Mouse (Mus musculus): ENCODE results near the gene Gm364.

Gene Gm364

DNA sequence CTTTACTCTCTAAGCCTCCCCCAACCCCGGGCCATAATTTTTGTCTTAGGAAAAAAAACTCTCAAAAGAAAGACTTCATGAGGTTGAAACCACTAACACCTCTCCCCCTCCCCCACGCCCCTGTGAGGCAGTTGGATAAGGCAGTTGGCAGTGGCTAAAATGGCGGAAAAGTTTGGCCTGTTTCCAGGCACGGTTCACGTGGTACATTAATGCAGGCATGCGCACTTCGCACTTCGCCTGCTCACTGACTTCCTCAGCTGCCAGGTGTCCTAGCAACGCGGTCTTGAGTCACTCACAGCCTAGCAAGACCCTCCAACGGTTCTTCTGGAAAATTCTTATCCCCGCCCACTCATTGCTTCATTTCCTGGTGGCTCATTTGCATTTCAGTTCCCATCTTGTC is at the start of gene Gm364:
TSS of gene Gm364 (plus strand) at position 386 of the 400 bp plus-strand sequence.
- no peak for DNase-seq (ENCODE audit: low spot score in 2 of 2)

DNA sequence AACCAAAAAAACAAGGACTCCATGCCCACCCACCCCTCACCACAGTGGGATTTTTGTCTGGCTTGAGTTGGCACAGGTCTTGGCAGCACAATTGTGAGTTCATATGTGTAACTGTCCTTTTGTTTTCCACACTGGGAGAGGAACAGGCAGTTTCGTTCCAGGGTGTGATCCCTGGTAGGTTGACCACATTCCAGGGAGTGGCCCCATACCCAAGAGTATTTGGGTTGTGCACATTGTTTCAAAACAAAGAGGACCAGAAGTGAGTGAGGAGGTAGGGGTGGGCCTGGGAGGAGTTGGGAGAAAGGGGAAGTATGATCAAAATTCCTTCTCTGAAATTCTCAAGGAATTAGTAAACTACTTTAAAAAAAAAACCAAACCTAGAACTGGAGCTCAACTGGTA is 49.6 kb upstream of the Gm364 start:
- DNase-seq (ENCODE audit: low spot score in 2 of 2) = no peak

DNA sequence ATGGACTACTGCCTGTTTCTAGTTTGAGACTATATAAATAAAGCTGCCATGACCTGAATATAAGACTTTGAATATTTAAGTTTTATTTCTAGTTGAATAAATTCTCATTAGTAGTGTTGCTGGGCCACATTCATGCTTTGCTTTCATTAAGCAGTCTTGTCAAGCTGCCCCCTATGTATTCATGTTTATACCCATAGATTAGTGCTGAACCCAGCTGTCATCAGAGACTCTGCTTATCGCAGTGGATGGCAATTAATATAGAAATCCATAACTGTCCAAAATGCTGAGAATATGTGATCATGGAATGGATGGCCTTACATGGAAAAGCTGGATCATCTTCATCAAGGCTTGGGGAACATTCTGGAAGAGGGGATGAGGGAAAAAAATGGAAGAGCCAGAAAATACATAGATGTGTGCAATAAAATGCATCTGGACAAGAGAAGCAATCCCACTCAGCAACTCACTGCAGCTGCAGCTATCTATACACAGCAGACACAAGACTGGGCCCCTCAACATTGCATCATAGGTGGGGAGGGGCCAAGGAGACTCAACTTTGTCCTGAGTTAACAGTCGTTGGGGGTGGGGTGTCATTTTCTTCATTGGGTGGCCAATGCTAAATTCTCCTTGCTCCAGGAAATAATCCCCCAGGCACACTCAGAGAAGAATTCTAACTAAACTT is 43.9 kb upstream of the Gm364 start:
- no peak for DNase-seq (ENCODE audit: low spot score in 2 of 2)

DNA sequence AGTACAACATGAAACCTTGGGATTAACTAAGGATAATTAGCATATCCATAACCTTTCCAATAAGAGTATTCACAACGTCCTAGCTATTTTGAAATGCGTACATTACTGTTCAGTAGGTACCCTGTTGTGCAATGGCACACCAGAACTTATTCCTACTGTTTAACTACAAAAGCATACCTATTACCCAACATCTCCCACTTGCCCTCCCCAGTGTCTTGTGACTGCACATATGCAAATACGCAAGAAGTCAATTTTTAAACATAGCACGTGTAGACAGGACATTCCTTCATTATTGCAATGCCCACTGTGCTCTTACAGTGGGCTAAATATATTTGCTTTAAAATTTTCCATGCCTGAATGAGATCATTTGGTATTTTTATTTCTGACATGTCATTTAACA is 36.0 kb upstream of the Gm364 start:
- no peak for DNase-seq (ENCODE audit: low spot score in 2 of 2)

DNA sequence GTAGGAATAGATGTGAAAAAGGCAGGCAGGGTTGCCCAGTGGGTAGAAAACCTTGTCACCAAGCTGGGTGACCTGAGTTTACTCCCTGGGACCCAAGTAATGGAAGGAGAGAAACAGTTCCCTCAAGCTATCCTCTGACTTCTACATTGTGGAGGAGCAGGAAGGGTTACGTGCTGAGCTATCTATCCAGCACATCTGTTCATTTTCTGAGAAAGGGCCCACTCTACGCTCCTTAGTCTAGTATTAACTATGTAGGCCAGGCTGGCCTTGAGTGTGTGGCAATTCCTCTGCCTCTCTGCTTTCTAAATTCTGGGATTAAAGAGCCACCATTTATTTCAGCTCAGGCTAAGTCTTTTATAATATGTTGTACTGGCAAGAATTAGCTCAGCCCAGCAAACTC is 35.4 kb upstream of the Gm364 start:
- DNase-seq (ENCODE audit: low spot score in 2 of 2) = no peak

DNA sequence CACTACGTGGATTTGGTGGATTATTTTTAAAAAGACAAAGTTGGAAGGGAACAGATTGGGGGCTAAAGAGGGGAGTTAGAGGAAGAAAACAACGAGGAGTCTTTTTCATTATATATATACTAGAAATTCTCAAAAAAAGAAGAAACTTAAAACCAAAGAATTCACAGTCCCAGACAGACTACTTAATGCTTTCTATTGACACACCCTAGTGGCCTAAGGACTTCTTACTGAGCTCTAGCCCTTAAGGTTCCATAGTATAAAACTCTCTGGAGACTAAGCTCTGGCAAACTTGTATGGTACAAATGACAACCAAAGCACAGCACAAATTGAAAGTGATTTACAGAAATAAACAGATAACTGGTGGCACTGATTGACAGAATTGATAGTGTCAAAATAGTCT is 34.9 kb upstream of the Gm364 start:
- DNase-seq (ENCODE audit: low spot score in 2 of 2) = no peak

DNA sequence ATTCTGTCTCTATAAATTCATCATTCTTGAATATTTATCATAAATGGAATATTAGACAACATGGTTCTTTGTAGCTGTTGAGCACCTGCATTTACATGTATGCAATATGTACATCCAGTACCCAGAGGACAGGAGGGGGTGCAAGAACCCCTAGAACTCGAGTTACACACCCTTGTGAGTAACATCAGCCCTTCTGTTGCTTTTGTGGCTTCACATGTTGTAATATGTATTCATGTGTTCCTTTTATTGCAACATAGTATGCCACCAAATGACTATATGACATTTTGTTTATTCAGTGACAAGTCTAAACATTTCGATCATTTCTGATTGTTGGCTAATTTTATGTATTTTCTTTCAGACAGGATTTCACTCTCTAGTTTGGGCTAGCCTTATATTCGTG is 31.9 kb upstream of the Gm364 start:
- no peak for DNase-seq (ENCODE audit: low spot score in 2 of 2)

DNA sequence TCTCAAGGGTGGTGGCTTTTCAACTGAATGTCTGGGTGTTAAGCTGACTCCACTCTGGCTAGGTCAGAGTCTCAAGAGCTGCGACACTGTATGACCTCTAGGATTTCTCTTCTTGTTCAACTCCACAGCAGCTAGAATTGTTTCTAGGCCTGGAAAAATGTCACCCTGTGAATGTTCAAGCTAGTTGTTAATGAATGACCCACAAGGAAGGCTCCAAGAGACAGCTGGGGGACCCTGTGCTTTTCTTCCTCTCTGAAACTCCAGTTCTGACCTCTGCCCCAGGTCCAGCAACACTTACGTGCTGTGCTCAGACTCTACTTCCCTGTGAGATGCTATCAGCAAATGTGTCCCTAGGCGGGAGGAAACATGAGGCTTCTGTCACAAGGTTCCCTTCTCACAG is 30.4 kb upstream of the Gm364 start:
- no peak for DNase-seq (ENCODE audit: low spot score in 2 of 2)

DNA sequence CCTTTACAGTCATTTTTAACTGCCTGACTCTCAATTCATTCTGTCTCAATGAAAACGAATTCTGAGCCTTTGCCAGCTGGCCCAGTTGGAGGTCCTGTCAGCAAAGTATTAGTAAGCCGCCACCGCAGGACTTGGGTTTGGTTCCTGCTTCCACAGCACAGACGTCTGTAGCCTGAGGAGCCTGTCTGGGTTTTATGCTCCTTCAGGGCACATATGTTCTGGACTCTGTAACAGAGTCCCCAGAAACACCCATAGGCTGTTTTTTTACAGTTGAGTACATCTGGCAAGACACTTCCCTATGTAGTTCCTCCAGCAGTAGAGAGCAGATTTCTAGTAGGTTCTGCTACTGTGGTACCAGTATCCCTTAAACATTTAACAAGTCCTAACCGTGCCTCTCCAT is 28.0 kb upstream of the Gm364 start:
- no peak for DNase-seq (ENCODE audit: low spot score in 2 of 2)

DNA sequence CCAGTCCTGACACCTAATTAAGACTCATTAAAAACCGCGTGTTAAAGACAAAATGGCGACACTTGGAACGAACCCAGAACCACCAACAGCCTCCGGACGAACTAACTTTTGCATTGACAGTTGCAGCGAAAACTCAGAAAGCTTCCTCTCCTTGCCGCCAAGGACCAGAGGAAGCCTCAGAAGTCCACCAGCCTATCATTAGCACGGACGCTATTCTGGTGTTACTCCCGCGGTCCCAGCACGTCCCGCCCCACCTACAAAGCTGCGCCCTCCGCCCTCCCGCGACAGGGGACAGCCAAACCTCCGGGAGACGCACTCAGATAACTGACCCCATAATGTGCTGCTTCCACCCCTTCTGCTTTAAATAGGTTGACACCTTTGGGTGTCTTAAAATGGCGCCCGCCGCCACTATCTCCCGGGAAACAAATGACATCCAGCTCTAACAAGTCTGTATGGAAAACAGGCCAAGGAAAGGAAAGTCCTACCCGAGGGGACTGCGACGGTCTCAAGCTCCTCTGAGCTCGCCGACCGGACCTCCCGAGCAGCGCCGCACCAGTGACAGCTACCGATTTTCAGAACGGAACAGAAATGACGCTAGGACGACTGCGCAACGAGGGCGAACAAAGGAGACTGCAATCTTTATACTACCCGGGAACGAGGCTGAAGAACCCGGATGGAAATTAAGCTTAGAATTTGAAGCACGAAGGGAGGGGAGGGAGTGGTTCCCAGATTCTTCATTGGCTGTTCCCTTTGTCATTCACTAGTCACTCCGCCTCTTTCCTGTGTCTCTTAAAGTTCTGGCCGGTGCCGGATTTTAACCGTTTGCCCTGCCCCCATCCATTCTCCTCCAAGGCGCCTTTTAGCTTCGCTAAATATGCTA is 16.3 kb upstream of the Gm364 start, which contains the start of gene Rbmx:
TSS of gene Rbmx (minus strand) at position 670 of the 880 bp plus-strand sequence.
- DNase-seq (ENCODE audit: low spot score in 2 of 2) = peak; percentile 56 to 73

DNA sequence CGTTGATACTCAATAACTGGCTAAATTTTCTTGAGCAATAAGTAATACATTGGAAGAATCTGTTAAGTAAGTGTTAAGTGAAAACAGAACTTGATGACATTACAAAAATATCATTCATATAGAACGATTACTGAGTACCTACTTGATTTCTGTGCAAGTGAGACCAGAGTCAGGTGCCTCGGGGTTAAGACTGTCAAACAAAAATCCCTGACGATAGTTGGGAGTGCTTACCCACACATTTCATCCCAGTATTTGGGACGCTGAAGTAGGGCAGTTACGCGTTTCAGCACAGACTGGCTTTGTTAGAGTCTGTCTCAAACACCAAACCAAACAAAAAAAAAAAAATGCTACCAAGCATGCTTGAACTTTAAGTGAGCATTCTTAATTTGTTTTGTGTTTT is 15.5 kb upstream of the Gm364 start:
- no peak for DNase-seq (ENCODE audit: low spot score in 2 of 2)

DNA sequence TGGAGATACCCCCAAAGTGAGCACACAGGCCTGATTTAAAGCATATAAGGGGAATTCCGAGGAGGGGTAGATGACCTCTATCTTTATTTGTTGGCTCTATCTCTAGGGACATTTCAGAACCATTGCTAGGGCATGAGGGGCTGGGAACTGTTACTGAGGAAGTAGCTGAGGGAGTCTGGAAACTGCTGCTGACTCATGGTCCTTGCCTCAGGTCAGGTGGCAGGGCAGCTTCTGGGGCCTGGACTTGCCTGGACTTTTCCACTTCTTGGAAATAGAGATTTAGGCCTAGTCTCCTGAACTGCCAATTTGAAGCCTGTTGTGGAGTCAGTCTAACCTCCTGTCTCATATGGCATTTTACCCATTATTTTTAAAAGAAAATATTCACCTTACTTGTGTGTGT is 7.6 kb upstream of the Gm364 start:
- no peak for DNase-seq (ENCODE audit: low spot score in 2 of 2)

DNA sequence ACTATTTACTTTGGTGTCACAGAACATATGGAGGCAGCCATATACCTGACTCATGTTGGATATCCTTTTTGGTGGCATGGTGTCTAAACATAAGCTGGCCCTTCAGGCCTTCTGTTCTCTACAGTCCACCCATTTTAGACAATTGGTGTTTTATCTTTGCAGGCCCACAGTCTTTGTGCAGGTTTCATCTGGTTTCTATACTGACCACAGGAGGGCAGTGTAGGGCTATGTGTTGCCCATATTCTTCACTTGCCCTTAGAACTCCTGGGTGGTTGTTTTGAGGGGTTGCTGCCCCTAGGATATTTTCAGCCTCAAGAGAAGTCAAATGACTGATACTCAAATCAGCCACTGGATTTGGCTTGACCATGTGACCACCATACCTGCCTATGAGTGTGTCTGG is 5.3 kb upstream of the Gm364 start:
- no peak for DNase-seq (ENCODE audit: low spot score in 2 of 2)

DNA sequence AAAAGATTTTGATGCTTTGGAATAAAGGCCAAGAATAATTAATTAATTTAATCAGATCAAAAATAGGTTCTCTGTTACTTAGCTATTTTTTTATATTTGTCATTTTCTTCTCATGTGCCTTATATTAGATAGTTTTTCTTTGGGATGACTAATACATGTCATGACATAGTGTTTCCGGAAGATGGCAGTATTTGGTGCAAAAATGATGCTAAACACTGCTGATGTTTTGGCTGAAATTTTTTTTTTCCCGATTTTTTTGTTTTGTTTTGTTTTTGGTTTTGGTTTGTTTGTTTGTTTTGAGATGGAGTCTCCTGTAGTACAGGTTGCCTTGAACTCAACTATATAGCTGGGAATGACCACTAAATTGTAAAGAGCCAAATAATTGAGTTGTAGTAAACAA is 22.7 kb downstream of the Gm364 start:
- DNase-seq (ENCODE audit: low spot score in 2 of 2) = no peak

DNA sequence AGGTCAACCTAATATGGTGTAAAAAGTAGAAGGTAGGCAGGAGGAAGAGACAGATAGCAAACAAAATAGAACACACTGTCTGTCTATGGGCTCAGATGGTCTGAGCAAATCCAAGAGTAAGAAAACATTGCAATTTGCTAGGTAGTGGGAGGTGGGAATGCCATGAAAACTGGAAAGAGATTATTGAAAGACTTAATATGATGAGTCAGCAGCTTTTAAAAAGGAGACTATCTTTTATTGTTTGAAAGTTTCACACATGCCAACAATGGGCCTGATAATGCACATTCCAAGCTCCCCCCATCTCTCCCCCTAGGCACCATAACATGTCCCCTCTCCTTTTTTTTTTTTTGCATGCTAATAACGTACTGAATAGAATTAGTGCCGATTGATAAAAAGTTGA is 24.9 kb downstream of the Gm364 start:
- no peak for DNase-seq (ENCODE audit: low spot score in 2 of 2)

DNA sequence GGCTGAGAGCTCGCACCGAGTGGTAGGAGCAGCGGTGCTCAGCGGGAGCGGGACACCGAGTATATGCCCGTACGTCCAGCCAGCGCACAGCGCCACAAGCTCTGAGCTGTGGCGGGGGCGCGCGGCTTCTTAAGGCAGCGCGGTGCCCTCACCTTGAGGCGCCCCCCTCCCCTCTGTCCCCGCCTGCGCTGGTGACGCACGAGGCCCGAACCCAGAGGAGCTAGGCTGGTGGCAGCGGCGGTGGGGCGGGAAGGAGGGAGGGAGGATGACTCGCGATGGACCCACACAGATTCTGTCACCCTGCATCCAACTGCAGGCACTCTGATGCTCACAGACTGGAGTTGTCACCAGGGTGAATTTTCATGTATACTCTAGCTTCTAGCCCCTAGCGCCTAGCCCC is 94.7 kb downstream of the Gm364 start, which contains the start of gene Gpr101:
TSS of gene Gpr101 (minus strand) at position 124 of the 400 bp plus-strand sequence.
- DNase-seq (ENCODE audit: low spot score in 2 of 2) = no peak

DNA sequence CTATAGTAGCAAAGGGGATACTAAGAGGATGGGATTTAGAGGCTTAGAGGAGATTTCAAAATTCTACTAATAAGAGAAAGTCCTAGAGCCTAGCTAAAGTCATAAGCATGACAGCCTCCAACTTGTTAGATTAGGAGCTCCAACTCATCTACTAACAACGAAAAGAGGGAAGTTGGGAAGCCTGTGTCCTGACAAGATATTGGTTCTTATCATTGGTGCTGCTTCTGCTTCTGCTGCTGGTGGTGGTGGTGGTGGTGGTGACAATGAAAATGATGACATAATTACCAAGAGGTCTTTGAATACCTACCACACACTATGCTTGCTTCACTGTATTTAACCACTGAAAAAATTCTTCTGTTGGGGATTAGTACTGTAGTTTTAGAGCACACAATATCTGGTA is 97.3 kb downstream of the Gm364 start:
- no peak for DNase-seq (ENCODE audit: low spot score in 2 of 2)

DNA sequence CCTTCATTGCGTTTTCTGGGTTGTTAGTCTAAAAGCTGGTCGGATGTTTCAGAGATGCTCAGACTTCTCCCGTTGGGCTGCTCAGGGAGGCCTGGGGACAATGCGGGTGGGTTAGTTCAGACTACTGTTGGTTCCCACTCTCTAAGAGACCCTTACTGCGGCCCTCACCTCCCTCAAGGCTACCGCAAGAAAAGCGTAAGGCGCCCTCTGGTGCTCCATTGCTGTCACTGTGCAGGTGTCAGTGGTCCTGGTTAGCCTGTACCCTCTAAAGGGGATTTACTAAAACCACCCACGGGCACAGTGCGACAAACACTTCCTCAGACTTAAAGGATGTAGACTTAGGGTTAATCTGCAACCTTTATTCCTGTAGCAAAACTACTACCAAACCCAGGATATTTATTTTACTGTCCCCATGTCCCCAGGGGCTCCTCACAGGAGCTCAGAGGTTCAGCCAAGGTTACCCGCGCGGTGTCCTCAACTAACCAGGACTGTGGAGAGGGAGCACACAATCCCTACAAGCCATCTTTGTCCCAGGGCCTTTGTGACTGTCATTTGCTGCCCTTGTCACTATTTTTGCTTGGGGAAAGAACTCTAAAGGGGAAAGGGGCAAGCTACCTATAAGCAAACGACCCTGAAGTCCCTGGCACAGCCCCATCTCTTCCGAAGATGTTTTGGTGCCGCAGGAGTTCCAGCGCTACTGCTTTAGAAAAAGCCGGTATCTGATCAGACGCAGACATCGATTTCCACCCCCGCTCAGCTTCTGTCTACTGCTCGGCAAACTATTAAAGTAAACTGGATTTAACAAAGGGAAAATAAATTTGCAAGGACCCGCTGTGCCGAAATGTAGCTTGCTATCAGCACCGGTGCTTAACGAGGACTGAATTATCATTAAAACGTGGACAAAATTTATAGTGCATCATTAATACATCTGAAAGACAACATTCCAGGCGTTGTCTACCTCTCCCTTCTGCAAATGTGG is 112.5 kb downstream of the Gm364 start:
- DNase-seq (ENCODE audit: low spot score in 2 of 2) = no peak

Measured in frontal cortex, postnatal 25 days (tissue).